Mouse (Mus musculus) C2C12 (cell line): ENCODE results near the gene Vps13c. TPM values are rescaled to one million over a fixed set of nuclear protein-coding genes. Genes with fewer than 3 reads are reported as not detected.

Source experiments
- H3K27me3 ChIP-seq: one replicate; pipeline ENCODE4 v1.6.1; 2011; ENCODE audit not compliant: control insufficient read depth, insufficient read depth, insufficient read length
- H3K36me3 ChIP-seq: one replicate; pipeline ENCODE4 v1.6.1; 2011; ENCODE audit not compliant: control insufficient read depth, insufficient read depth
- H3K4me3 ChIP-seq: one replicate; pipeline ENCODE4 v1.5.1; 2011; ENCODE audit warnings: mild to moderate bottlenecking, control low read depth; ENCODE audit not compliant: poor library complexity, insufficient read depth, severe bottlenecking
- H3K79me2 ChIP-seq: one replicate; pipeline ENCODE4 v1.6.1; 2011; ENCODE audit not compliant: control insufficient read depth, insufficient read depth
- H3K79me3 ChIP-seq: one replicate; pipeline ENCODE4 v1.6.1; 2011; ENCODE audit warnings: low read depth, control low read depth
- H3ac ChIP-seq: one replicate; pipeline ENCODE3; 2011; ENCODE audit warnings: low read depth; ENCODE audit not compliant: control insufficient read depth, insufficient read length
- CEBPB ChIP-seq: IDR thresholded peaks from one replicate; pipeline ENCODE4 v1.6.1; 2011; ENCODE audit warnings: low read depth, mild to moderate bottlenecking, control low read depth, moderate library complexity
- CTCF ChIP-seq: IDR thresholded peaks from one replicate; pipeline ENCODE4 v1.5.1; 2011; ENCODE audit not compliant: control insufficient read depth, insufficient read depth, insufficient read length
- FOSL1 ChIP-seq: IDR thresholded peaks from one replicate; pipeline ENCODE4 v1.8.0; 2011; ENCODE audit warnings: mild to moderate bottlenecking, low read length; ENCODE audit not compliant: poor library complexity, insufficient read depth, severe bottlenecking
- MAX ChIP-seq: IDR thresholded peaks from one replicate; pipeline ENCODE4 v1.6.1; 2011; ENCODE audit warnings: mild to moderate bottlenecking, control low read depth
- MYOD1 ChIP-seq: IDR thresholded peaks from one replicate; pipeline ENCODE4 v1.6.1; 2011; ENCODE audit warnings: low read depth; ENCODE audit not compliant: control insufficient read depth, insufficient read length
- MYOG ChIP-seq: IDR thresholded peaks from one replicate; pipeline ENCODE4 v1.6.1; 2011; ENCODE audit not compliant: control insufficient read depth, insufficient read length; ENCODE audit errors: extremely low read depth
- USF1 ChIP-seq: IDR thresholded peaks from one replicate; pipeline ENCODE4 v1.6.1; 2011; ENCODE audit warnings: low read depth, mild to moderate bottlenecking, control low read depth, moderate library complexity
- polyA plus RNA-seq: library from polyadenylated mRNA; unstranded; fragments of >200 nt; fragmentation: generic; extraction: Trizol; gene quantifications from one replicate; pipeline ENCODE4 v1.2.1, GENCODE M21; 2012; ENCODE audit warnings: missing spikeins

Gene Vps13c
- polyA plus RNA-seq, 1 experiment: 5.2 TPM

DNA sequence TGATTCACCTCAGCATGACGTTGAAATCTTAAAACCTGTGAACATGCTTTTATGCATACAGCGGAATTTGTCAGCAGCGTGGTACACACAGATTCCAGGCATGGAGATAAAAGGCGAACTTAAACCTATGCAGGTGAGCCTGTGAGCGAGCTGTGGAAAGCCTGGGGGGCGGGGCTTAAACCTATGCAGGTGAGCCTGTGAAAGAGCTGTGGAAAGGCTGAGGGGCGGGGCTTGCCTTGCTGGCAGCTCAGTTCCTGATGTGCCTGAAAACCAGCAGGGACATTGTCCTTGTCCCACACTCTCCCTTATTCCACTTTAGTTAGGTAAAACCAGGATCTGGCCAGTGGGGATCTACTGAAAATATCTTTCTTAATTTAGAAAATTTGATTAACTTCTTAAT lies 90.4 kb downstream of the Vps13c start:
- Histone ChIP-seq H3ac (no peak overlapping the region), H3K36me3 (peaks cover 17% of the 10 kb centered on the region), H3K27me3 (no peaks in the 10 kb centered on the region), H3K79me3 (no peaks in the 10 kb centered on the region), H3K4me3 (no peak overlapping the region), H3K79me2 (no peaks in the 10 kb centered on the region)
- TF ChIP-seq MAX (no peak), CEBPB (no peak), FOSL1 (no peak), MYOD1 (no peak), CTCF (no peak), USF1 (no peak), MYOG (no peak)

DNA sequence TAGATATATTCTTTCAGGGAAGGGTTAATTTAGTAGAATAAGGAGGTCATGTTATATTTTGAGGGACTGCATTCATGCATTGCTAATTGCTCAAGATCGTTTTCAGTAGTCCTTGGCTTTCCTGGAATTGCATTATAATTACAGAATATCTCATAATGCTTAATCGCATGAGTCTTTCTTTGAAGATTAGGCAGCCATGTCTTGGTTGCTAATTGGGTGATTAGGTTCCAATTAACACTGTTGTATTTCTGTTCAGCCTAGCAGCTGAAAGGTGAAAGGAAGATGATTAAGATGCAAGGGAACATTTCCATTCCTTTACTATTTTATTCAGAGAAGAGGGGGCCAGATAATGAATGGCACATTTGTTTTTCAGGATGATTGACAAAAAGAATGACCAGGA lies 97.1 kb downstream of the Vps13c start:
- Histone ChIP-seq H3K36me3 (no peaks in the 10 kb centered on the region), H3K79me3 (no peaks in the 10 kb centered on the region), H3K27me3 (no peaks in the 10 kb centered on the region), H3ac (no peak overlapping the region), H3K79me2 (no peaks in the 10 kb centered on the region), H3K4me3 (no peak overlapping the region)
- TF ChIP-seq MAX (no peak), CTCF (no peak), FOSL1 (no peak), USF1 (no peak), MYOD1 (no peak), CEBPB (no peak), MYOG (no peak)

DNA sequence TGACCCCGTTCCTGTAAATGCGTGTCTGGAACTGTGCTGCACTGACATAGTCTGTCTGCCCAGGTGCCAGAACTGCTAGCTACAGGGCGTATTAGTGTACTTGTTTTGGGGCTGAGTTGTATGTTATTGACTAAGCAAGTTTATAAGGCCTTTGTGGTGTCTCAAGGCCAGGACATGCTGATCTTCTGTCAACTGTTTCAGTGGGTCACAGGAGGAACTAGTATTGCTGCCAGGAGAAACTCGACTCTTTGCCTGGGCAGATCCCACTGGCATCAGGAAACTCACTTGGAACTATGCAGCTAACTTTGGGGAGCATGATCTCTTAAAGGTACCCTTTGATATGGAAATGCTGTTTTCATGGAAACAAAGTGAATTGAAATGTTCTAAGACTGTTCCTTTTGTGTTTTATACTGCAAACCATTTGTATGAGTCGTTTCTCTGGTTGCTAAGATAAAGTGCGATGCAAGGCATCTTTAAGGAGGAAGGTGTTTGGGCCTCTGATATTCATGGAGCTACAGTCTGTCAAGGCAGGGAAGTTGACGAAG lies 115.3 kb downstream of the Vps13c start:
- Histone ChIP-seq H3K79me2 (no peaks in the 10 kb centered on the region), H3K79me3 (no peaks in the 10 kb centered on the region), H3K27me3 (no peaks in the 10 kb centered on the region), H3ac (no peak overlapping the region), H3K36me3 (peaks cover 17% of the 10 kb centered on the region), H3K4me3 (no peak overlapping the region)
- TF ChIP-seq MAX (no peak), FOSL1 (no peak), CTCF (no peak), CEBPB (no peak), MYOG (no peak), USF1 (no peak), MYOD1 (no peak)

DNA sequence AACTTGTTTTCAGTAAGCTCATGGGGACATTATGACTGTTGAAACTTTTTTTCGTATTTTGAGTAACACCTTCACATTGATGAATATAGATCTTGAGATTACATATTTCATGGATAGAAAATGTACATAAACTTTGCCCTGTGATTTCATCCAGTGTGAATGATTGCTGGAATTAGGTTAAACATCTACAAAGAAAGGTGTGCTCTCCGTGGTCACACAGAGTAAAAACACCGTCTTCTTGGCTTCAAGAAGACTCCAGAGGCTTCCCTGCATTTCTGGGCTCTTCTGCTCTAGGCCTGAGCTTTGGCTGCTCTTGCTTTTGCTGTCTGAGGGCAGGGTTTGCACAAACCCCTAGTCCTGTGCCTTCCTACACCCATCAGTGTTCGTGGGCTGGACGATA lies 121.8 kb downstream of the Vps13c start:
- Histone ChIP-seq H3K27me3 (no peaks in the 10 kb centered on the region), H3ac (no peak overlapping the region), H3K36me3 (no peaks in the 10 kb centered on the region), H3K79me2 (no peaks in the 10 kb centered on the region), H3K79me3 (no peaks in the 10 kb centered on the region), H3K4me3 (no peak overlapping the region)
- TF ChIP-seq MAX: no peak
- no peak for TF ChIP-seq FOSL1
- no peak for TF ChIP-seq MYOG
- no peak for TF ChIP-seq USF1
- no peak for TF ChIP-seq MYOD1
- no peak for TF ChIP-seq CEBPB
- no peak for TF ChIP-seq CTCF

DNA sequence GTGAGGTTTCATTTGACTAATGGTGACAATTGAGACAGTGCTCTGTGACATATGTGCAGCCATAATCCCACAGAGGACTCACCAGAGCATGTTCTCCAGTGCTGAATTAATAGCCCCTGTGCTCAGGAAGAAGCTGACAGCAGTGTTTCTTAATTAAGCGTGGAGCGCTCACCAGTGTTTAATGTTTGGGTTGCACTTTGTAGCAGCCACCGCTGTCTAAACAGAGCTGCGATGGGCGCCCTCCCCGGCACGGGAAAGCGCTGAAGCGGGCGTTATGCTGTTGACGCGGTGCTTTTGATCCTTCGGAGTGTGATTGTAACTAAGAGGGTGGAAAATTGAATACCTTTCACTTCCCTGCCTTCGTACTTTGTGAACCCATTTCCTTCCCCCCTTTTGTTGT lies 125.7 kb downstream of the Vps13c start:
- Histone ChIP-seq H3K4me3 (no peak overlapping the region), H3K79me2 (no peaks in the 10 kb centered on the region), H3K27me3 (no peaks in the 10 kb centered on the region), H3K79me3 (no peaks in the 10 kb centered on the region), H3ac (no peak overlapping the region), H3K36me3 (no peaks in the 10 kb centered on the region)
- TF ChIP-seq CTCF (no peak), MAX (no peak), FOSL1 (no peak)

DNA sequence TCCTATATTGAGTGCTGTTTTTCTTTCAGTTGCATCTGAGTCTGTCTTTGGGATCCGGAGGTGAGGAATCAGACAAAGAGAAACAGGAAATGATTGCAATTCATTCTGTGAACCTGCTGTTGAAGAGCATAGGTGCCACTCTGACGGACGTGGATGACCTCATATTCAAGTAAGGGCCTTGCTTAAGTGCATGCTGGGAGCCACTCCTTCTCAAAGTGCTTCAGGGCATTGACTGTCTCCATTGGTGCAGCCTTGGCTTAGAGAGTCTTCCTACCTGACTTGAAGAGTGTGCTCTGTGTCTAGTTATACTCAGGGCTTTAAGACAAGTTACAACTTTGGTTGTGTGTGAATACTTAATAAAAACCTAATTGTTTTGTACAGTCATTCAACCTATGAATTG lies 126.8 kb downstream of the Vps13c start:
- Histone ChIP-seq H3K4me3 (no peak overlapping the region), H3K79me2 (no peaks in the 10 kb centered on the region), H3K27me3 (no peaks in the 10 kb centered on the region), H3K79me3 (no peaks in the 10 kb centered on the region), H3K36me3 (no peaks in the 10 kb centered on the region), H3ac (no peak overlapping the region)
- no peak for TF ChIP-seq MYOD1
- no peak for TF ChIP-seq MAX
- TF ChIP-seq CEBPB: no peak
- no peak for TF ChIP-seq FOSL1
- no peak for TF ChIP-seq MYOG
- TF ChIP-seq CTCF: no peak
- TF ChIP-seq USF1: no peak

DNA sequence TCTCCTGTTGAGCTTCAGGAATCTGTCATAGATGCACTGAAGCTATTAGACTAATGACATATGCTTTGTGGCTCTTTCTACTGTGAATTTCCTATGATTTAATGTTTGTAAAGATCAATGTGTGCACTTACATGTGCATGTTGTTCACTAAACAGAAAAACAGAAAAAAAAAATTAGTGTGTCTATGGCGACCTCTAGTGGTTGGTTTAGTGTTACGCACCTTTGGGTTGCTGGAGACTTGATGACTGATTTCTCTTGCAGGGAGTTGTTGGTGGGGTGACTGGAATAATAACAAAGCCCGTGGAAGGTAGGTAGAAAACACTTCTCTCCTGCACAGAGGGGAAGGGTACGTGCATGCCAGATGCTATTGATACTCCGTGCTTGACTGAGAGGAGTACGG lies 133.3 kb downstream of the Vps13c start:
- Histone ChIP-seq H3K79me2 (no peaks in the 10 kb centered on the region), H3ac (no peak overlapping the region), H3K27me3 (no peaks in the 10 kb centered on the region), H3K36me3 (peaks cover 6% of the 10 kb centered on the region), H3K79me3 (no peaks in the 10 kb centered on the region), H3K4me3 (no peak overlapping the region)
- TF ChIP-seq MYOD1: no peak
- no peak for TF ChIP-seq MYOG
- TF ChIP-seq FOSL1: no peak
- TF ChIP-seq CEBPB: no peak
- TF ChIP-seq MAX: no peak
- TF ChIP-seq USF1: no peak
